Mouse (Mus musculus) cerebellum, adult 2 months (tissue): ENCODE results near the gene Mvb12a.

Experiments used
- CTCF ChIP-seq: fragments of 200-500 bp; IDR thresholded peaks from 2 replicates; pipeline ENCODE4 v1.5.1; 2011; ENCODE audit warnings: low read depth, mild to moderate bottlenecking, control low read depth, low read length, moderate library complexity, borderline replicate concordance; ENCODE audit not compliant: insufficient read depth
- POLR2A ChIP-seq: fragments of 200-500 bp; IDR thresholded peaks from 2 replicates; pipeline ENCODE4 v1.6.1; 2011; ENCODE audit warnings: low read length, control low read depth, borderline replicate concordance; ENCODE audit not compliant: insufficient read depth

DNA sequence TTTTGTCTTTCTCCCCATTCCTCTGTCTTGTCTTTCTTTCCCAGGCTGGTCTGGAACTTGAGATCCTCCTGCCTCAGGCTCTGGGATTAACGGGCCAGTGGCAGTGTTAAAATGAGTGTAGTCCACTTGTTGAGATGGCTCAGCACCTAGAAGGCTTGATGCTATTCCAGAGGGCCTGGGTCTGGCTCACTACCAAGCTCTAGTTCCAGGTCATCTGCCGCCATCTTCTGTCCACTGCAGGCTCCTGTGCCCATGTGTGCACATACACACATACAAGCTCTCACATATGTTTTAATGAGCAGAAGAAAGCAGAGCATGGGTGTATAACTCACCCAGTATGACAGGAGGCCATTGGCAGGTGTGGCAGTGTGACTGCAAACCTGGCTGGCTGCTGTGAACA is 29.4 kb downstream of the Mvb12a start:
- TF ChIP-seq CTCF (0 out of 2 replicates have a peak, but pooled peaks have one; percentile 2), POLR2A (no peak)
